Comparison of ENCODE assay signal across 21 mouse cellular contexts in the genomic region with DNA sequence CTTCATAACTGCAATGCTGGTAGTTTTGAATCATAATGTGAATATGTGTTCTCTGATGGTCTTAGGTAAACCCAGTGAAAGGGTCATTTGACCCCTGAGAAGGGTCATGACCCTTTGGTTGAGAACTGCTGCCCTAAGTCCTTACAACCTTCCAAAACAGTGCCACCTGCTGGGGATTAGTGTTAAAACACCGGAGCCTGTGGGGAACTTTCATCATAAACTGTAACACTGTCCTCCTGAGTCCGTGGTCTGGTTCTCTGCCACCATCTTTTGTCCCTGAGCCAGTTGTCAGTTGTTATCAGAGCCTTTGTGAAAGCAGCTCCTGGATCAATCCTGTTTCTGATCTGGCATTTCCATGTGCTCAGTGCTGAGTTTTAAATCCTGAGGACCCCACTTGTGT.
DNase-seq lines count a peak whose midpoint lies in the region; ATAC-seq and TF ChIP-seq lines count a peak whose summit lies in the region.
"Had no signal": no experiment of that assay in that cellular context is flagged by ENCODE, and none has a peak within 500 bp of the region (broad histone marks: within the 10 kb centered on the region; RNA-seq: fewer than 3 reads in every experiment).

No protein-coding gene starts in this region.

- ATAC-seq in liver, postnatal 0 days: no peak
- ATAC-seq: forebrain, postnatal 0 days; hindbrain, embryonic 16.5 days had no signal

- no peaks in the 10 kb centered on the region for H3K27me3 ChIP-seq in E14TG2a.4 (ENCODE audit: insufficient read depth, low read length)
- no peaks in the 10 kb centered on the region for H3K27me3 ChIP-seq in liver, postnatal 0 days (ENCODE audit: insufficient read depth, low read length)
- H3K27me3 ChIP-seq: embryonic facial prominence, embryonic 12.5 days; heart, embryonic 13.5 days; midbrain, embryonic 12.5 days had no signal

- peaks cover 8% of the 10 kb centered on the region for H3K4me1 ChIP-seq in E14TG2a.4 (replicated peaks; ENCODE audit: low read depth, low read length)
- H3K4me1 ChIP-seq in liver, postnatal 0 days (ENCODE audit: insufficient read depth): peaks cover 34% of the 10 kb centered on the region

- H3K36me3 ChIP-seq in E14TG2a.4 (ENCODE audit: insufficient read depth, low read length): no peaks in the 10 kb centered on the region
- no peaks in the 10 kb centered on the region for H3K36me3 ChIP-seq in liver, postnatal 0 days (replicated peaks; ENCODE audit: insufficient read depth, low read length)

- WGBS in liver, postnatal 0 days (ENCODE audit: insufficient replicate concordance): 94% methylated on average over 2 of the region's 2 CpGs

- H3K9me3 ChIP-seq in E14TG2a.4 (ENCODE audit: low read length): peaks cover 8% of the 10 kb centered on the region
- peaks cover 2% of the 10 kb centered on the region; the same call in 1 of the 2 replicates for H3K9me3 ChIP-seq in liver, postnatal 0 days (ENCODE audit: low read length)
- H3K9me3 ChIP-seq: embryonic facial prominence, embryonic 12.5 days; midbrain, embryonic 12.5 days had no signal

- TF ChIP-seq EP300 in liver, postnatal 0 days (IDR thresholded peaks at IDR 0.05; ENCODE audit: low read depth): no peak

- H3K27ac ChIP-seq in left cerebral cortex, adult 2 months: peak overlapping the region; percentile 82
- H3K27ac ChIP-seq in liver, postnatal 0 days (ENCODE audit: low read depth): no peak overlapping the region
- H3K27ac ChIP-seq: embryonic facial prominence, embryonic 12.5 days; gastrocnemius, adult 2 months; heart, embryonic 13.5 days; macrophage; midbrain, embryonic 12.5 days had no signal

- no peak overlapping the region for H3K4me3 ChIP-seq in left cerebral cortex, adult 2 months
- no peak overlapping the region for H3K4me3 ChIP-seq in E14TG2a.4 (replicated peaks; ENCODE audit: low read length)
- no peak overlapping the region for H3K4me3 ChIP-seq in liver, postnatal 0 days (ENCODE audit: low read depth, low read length)
- H3K4me3 ChIP-seq: embryonic facial prominence, embryonic 12.5 days; gastrocnemius, adult 2 months; heart, embryonic 13.5 days; midbrain, embryonic 12.5 days had no signal

- H3K4me2 ChIP-seq in liver, postnatal 0 days (ENCODE audit: low read depth, low read length): no peak overlapping the region
- H3K4me2 ChIP-seq: embryonic facial prominence, embryonic 12.5 days; heart, embryonic 13.5 days; midbrain, embryonic 12.5 days had no signal

- no peak for TF ChIP-seq POLR2A in brain, embryonic 14.5 days (IDR thresholded peaks at IDR 0.05; ENCODE audit: borderline replicate concordance, extremely low read depth, insufficient read depth, insufficient read length, poor library complexity, severe bottlenecking)

- TF ChIP-seq CTCF in left cerebral cortex, adult 2 months (IDR thresholded peaks at IDR 0.05): peak; percentile 38
- TF ChIP-seq CTCF in E14TG2a.4 (conservative IDR thresholded peaks at IDR 0.05; ENCODE audit: low read length): peak; percentile 34
- peak; percentile 19; the same call in 1 of the 2 replicates for TF ChIP-seq CTCF in brain, embryonic 14.5 days (IDR thresholded peaks at IDR 0.05; ENCODE audit: borderline replicate concordance, extremely low read depth, insufficient read depth, insufficient read length)
- TF ChIP-seq CTCF in liver, postnatal 0 days (IDR thresholded peaks at IDR 0.05; ENCODE audit: low read depth): peak; percentile 35

- H3K9ac ChIP-seq in liver, postnatal 0 days (replicated peaks): no peak overlapping the region
- H3K9ac ChIP-seq: embryonic facial prominence, embryonic 12.5 days; forebrain, postnatal 0 days; heart, embryonic 13.5 days; midbrain, embryonic 12.5 days had no signal

- intact Hi-C loops in left cerebral cortex, adult 2 months (cut with DNase I): loop anchor here (5.0 kb wide), 2 partner anchors 58 to 1172 kb away; no protein-coding TSS in a partner anchor
- intact Hi-C loops in left cerebral cortex, postnatal 25 days (cut with DNase I): loop anchor here (5.0 kb wide), 2 partner anchors 33 to 58 kb away; no protein-coding TSS in a partner anchor

- DNase-seq in left cerebral cortex, adult 2 months (ENCODE audit: extremely low spot score in 1 of 2, low spot score in 2 of 2): no peak
- no peak for DNase-seq in left cerebral cortex, postnatal 25 days (ENCODE audit: low spot score in 2 of 2)
- DNase-seq in brain, embryonic 14.5 days (ENCODE audit: low read depth): no peak
- no peak for DNase-seq in liver, postnatal 0 days
- no peak for DNase-seq in yolk sac, embryonic 10.5 days (ENCODE audit: low spot score)
- no peak for DNase-seq in neural tube, embryonic 10.5 days (ENCODE audit: extremely low spot score, low spot score)
- DNase-seq: adrenal gland, postnatal 10 days; cerebellum, adult 8-10 months; forebrain, postnatal 0 days; gastrocnemius, adult 2 months; heart, adult 11 months; heart, postnatal 36 days; kidney, adult 9 months; kidney, postnatal 4 days; thymus, postnatal 14 days had no signal
